Mouse (Mus musculus) thymus, postnatal 36 days (tissue): ENCODE measurements around the gene Tepp.

Experiments used
- DNase-seq, 2 experiments: peaks; one replicate each; pipeline ENCODE4 v3.0.0; 2022; ENCODE audit warnings: mixed read lengths in 2 of 2

The Tepp gene

DNA sequence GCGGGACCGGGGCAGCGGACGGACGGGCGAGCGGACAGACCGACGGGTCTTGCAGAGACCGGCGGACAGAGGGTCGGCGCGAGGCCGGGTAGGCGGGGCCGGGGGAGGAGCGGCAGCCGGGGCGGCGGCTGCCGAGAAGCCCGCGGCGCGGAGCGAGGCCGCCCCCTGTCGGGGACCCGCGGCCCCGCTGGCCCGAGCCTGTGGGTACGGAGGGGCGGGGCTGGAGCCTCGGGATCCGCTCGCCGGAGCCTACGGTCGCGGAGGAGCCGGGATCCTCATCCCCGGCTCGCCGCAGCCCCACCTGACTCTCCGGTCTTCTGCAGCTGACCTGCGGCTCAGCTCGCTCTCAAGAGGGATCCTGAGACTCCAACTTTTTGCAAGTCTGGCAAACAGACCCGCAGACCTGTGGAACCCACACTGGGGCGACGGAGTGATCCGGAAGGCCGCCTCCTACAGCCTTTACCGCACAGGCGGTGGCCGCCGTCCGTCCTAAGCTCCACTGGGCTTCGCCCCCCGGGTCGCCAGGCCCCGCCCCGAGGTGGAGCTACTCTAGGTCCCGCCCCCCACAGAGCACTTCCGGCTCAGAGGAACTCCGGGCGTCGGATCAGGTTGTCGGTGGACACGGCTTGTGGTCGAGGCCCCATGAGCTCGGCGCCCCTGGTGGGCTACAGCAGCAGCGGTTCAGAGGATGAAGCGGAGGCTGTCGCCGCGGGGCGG, 21.5 kb downstream of the Tepp start, which contains the start of the genes Zfp319 and Usb1:
Gene Zfp319 (minus strand): TSS at position 231 of the 717 bp plus-strand sequence.
Gene Usb1 (plus strand): TSS at position 565 of the 717 bp plus-strand sequence.
- peak; percentile 95 for DNase-seq

DNA sequence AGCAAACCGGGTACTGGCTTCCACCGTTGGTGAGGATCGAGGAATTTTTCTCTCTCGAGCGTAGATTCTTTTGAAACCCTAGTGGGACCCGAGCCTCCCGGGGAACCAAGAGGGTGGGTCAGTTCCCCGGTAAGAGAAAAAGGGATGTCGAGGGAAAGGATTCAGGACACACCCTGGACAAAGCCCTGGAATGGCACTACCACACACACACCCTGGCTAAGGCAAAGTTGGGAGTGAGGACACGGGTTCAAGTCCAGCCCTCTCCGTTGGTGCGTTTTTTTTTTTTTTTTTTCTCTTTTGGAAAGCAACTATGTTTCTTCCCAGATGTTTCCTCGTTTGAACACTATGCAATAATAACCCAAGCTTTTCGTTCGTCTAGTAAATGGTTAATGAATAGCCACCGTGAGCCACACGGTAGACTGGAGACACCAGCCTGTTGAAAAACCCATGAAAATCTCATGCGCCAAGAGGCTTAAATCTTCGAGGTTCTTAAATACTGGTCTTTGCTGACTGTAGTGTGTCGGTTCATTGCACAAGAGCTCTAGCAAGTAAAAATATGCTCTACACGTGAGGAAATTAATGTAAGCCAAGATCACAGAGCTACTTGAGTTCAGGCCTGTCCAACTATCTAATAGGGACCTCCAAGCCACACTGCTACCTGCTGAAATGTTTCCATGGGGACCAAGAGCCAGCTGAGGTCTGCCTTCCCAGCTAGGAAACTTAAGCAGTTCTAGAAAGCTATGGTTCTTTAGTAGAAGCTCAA, 22.3 kb downstream of the Tepp start:
- no peak for DNase-seq

DNA sequence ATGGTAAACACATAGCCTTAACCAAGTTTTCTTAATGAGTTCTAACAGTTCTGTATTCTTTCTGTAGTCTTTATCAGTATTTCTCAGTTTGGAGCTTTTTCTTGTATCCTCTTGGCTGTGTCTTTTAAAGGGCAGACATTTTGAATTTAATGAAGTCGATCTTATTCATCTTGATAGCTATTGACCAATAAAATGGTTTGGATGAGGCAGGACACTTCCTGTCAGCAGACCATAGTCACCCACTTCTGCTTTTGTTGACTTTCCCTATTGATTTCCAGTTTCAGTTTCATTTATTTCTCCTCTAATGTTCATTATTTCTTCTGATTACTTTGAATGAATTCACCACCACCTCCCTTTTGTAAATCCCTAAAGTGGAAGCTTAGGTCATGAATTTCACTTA, 25.3 kb downstream of the Tepp start:
- no peak for DNase-seq

DNA sequence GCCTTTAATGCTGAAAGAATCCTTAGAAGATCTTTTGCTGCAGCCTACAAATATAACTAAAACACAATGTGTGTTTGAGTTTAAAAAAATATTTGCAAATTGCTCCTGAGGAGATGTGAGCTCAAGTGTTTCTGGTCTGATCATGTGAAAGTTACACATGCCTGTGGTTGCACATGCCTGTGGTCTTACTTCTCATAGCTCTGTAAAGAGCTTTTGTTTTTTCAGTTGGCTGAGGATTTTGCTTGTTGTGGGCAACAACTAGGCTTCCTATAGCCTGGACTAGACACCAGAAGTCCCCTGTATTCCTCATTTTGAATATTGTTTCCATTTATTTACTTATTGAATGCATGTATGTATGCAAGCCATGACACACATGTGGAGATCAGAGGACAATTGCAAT, 26.0 kb downstream of the Tepp start:
- DNase-seq = no peak

DNA sequence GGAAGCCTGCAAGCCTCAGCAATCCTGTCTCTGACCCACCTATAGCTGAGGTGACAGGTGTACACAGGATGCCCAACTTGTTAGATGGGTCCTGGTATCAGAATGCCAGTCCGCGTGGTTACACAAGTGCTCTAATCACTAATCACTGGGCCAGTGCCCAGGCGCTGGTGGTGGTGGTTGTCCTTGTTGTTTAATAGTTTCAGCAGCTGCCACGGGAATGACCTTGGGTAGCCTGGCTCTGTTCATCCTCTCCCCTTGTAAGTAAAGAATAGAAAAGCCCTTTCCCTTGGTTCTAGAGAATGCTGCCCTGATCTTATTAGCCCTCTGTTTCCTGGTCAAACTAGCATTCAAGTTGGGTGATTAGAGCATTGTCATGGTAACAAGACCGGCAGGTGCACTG, 31.4 kb downstream of the Tepp start:
- no peak for DNase-seq

DNA sequence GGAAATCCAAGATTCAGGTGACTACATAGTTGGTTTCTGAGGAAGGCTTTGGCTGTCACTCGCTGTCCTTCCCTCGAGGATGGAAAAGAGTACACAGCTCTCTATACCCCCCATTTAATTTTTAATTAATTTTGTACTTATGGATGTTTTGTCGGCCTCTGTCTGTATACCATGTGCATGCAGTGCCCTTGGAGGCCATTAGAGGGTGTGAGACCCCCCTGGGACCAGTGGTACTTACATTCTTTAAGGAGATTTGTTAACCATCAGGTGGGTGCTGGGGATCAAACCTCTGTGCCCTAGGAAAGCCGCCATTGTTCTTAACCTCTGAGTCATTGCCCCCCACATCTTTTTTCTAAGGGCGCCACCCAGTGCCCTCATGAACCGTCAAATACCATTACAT, 34.3 kb downstream of the Tepp start:
- no peak for DNase-seq

DNA sequence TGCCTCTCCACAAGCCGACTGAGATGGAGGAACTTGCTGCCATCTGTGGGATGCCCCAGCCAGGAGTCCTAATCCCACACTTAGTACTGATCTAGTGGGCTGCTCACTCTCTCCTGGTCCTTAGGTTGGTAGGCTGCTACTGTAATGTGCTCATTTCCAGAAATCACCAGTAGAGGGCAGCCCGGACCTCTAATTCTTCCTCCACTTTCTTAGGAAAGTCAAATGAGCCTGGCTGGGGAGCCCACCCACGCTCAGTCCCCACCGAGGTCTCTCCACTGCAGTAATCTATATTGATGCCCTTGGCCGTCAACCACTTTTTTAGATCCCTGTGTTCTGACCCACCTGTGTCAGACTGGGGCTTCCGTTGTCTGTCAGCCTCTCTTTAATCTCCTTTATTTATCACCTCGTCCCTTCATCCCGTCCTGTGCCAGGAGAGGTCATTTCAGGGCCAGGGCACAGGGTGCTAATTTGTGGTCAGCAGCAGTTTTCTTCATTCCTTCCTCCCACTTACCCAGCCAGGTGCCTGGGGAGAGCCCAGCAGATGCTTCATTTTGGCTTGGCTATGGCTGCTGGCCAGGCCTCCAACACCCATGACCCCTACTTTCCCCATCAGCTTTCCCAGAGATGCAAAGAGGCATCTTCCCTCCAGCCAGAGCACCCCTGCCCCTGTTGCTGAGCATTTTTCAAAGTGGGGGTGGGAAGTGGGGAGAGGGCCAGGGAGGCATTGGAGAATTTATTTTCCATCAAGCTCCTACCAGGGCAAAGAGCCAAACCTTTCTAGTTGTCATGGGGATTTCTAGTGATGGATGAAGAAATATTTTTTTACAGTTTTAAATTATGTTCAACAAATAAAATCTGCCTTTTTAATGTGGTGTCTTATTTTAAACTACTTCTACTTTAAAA, 36.5 kb downstream of the Tepp start:
- DNase-seq = peak; percentile 55 to 66

DNA sequence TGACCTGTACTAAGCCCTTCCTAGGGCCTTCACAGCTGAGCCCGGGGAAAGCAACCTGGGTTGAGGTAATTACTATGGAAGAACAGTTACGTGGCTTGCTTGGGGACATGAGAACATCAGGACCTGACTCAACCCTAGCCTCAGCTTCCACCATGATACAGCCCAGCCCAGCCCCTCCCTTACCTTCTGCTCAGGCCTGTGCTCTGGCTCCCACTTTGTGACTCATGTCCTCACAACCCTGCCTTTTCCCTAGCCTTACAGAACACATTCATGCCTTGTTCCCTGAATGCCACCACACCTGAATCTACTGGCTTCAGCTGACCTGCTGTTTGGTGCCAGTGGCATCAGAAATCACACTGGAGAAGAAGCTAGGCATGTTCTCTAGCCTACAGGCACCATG, 38.0 kb downstream of the Tepp start:
- DNase-seq = no peak

DNA sequence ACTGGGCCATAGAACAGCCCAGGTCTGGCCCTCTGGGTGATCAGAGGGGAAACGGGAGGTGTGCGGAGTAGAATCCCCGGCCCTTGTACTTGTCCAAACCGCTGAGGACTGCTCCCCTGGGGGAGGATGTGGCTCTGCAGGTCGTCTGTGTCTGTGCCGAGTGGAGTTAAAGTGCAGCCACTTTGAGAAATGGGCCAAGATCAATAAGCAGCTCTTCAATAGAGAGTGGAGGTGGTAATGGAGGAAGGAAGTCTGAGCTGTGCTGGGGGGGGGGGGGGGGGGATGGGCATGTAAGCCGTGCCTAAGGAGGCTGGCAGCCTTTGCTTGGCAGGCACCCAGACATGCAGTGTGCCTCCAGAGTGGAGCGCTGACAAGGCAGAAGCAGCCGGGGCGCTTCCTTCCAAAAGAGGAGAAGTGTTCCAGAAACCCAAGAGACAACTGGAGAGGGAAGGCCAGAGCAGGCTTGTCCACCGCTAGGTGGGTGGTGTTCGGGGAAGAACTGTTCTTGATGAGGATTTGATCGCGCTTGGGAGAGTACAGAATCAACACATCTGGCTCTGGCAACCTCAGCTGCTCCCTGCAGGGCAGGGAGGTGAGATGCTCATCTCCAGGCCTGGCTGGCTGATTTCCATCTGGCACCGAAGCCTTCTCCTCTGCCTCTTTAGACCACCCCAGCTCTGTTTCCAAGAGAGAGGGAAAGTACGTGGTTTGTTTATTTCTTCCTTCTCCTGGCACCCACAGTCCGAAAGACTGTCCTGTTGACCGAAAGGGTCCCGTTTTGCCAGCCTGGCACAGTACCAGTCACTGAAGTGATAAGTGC, 38.7 kb downstream of the Tepp start:
- DNase-seq = no peak

DNA sequence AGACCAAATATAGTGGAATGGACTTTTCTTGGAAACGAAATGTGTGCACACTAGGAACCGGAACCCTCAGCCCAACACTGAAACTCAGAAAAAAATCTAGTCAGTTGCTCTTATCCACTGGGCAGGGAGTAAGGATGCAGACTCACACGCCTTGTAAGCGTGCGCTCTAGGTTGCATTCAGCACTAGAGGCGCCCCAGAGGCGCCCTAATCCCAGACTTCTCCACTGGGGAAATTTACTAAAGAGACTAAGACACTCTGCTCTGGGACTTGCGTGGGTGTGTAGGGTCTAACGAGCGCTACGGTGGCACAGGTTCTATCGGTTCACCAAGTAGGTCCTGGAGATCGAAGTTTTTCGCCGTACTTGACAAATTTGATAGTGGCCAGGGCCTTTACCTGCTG, 41.1 kb downstream of the Tepp start:
- DNase-seq = no peak

DNA sequence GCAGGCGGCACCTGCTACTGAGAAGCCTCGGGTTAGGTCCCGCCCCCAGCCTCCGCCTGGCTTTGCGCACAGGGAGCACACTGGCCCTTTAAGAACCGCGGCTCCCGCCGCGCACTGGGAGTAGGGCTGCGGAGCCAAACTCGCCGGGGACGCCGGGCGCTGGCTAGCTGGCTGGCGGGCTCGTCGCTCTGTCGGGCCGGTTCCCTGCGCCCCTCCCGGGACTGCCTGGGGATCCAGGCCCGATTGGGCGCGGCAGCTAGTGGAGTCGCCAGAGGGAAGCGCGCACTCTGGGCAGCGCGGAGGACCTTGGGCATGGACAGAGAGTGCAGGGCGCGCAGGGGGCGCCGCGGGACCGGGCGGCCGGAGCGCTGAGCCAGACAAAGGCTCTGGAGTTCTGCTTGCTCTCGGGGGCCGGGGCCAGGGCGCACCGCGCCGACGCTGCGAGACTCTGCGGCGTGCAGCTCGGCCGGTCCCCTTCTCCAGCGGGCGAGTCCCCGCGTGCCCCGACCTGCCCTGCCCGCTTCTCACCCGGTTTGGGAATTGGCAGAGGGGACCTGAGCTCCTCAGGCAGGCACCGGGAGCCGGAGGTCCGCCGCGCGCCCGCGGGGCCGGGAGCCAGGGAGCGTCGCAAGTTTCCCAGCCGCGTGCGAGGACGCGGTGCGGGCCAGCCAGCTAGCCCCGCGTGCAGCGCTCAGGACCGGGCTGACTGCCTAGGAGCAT, 41.9 kb downstream of the Tepp start, which contains the start of gene Mmp15:
Gene Mmp15 (plus strand): TSS at position 118 of the 720 bp plus-strand sequence.
- DNase-seq = peak in 1 of 2 experiments; percentile 48

DNA sequence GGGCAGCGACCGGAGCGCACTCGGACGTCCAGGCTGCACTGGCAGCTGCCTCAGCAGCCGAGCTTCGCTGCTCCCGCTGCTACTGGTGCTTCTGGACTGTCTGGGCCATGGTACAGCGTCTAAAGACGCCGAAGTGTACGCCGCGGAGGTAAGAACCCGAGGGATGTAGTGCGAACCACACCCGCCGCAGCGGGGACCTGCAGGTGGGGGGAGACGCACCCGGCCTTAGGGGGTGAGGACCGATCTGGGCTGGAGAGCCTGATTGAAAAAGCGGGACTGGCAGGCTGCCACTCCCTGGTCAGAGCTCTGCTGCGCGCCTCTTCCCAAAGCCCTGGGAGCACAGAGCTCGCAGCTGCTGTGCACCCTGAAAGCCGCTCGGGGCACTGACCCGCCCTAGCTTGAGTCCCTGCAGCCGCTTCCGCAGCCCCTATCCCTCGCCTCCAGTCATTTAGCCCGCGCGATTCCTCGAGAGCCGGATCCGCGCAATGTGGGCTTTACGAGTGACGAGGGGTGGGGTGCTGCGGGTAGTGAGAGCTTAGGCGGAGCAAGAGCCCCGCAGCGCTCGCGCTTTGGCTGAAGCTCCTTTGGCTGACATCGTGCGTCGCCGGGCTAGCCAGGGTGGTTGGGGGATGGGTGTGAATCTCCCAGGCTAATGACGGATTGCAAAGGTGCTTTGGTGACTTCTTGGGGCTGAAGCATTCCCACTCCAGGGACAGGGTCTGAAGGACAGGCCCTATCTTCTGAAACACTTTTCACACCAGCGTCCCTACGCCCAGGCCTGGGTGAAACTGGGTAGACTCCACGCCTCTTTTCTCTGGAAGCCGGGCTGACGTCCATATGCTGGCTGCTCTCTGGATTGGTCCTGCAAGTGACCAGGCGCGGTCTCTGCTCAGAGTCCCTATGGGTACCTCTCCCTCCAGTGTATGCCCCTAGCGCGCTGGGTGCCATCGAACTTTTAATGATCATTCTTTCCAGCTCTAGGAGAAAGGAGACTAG, 42.8 kb downstream of the Tepp start:
- no peak for DNase-seq

DNA sequence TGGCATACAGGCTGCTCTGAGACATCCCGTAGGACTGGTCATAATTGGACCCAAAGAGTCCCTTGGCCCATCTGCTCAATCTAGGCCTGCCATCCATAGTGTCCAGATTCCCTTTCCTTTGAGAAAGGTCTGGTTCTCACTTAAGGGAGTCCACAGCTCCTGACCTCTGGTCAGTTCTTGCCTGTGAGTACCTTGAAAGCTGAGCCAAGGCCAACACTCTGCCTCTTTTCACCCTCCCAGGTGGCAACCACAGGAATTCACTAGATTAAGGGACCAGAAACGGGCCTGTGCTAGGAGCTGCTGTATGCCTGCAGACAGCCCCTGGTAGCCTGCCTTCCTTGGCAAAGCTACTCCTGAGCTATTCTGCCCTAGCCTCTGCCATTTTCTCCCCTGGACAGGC, 44.2 kb downstream of the Tepp start:
- DNase-seq = no peak

DNA sequence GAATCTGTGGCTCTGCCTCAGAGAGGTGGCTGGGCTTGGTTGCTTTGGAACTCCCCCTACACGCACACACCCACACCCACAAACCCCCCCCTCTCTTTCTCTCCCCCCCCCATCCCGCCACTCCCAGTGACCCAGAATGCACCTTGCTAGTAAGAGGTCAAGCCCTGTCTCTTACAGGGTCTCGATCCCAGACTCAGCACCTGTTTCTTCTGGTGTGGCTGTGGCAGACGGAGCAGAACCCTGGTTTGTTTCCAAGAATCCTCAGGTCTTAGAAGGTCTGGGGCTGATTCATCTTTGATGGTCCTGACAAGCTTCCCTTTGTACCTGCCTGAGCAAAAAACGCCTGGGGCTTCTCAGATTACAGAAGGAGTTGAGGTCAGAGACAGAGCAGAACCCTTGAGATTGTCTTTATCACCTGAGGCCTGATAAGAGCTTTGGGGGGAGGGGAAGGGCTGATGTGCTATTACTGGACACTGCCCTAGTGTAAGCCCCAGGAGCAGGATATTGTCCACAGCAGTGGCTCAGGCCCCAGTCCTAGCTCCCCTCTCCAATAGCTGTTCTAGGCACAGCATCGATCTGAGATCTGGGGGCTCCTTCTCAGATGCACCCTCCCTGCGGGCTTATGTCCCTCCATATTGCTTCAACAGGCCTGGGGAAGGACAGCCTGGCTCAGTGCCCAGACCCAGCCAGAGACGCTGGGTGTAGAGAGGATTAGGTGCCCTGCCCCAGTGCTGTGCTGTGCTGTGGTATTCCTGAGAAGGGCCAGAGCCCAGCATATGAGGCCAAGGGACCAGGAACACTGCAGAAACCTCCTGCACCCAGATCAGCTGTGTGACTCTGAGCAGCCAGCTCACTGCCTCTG, 48.4 kb downstream of the Tepp start:
- no peak for DNase-seq

DNA sequence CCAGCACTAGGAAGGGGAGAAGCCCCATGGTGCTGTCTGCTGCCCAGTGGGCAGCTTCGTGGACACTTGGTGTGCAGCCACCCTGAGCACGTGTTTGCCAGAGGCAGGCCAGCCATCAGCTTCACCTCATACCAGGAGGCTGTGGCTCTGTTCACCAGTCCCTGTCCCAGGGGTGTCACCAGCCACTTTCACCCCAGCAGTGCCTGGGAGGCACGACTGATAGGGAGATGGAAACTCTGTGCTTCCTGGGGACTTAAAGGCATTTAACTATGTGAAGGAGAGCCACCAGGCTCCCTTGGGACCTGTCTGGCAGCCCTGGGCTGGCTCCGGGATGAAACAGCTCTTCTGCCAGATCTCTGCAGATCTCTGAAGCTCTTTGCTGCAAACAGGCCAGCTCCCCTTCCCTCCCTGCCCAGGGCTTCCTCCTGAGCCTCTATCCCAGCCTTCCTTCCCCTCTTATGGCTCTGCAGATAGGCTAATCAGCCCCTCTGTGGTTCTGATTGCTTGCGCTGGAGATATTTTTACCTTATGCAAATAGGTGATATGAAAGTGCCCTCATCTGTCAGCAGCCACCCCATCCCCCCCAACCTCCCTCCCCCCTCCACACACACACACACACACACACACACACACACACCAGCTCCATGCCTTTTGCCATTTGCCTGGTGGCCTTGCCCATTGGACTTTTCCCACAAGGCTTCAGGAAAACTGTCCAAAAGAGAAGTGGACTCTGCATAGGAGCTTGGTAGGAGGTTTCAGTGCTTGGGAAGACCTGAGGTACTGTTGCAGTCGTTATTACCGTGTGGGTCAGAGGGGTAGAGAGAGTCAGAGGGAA, 50.0 kb downstream of the Tepp start:
- DNase-seq = no peak

DNA sequence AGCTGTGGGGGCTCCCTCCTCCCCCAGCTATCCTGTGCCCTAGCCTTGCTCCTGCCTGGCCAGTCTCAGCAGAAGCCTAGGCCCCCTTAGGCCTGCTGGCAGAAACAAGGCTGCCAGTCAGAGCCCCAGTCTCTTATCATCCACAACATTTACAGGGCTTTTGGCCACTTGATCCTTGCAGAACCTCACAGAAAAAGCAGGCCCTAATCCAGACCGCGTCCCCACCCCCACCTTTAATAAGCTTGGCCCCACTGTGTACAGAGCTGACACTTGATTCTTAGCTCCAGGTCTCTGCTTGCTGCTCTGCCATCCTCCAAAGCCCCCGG, 50.6 kb downstream of the Tepp start:
- no peak for DNase-seq

DNA sequence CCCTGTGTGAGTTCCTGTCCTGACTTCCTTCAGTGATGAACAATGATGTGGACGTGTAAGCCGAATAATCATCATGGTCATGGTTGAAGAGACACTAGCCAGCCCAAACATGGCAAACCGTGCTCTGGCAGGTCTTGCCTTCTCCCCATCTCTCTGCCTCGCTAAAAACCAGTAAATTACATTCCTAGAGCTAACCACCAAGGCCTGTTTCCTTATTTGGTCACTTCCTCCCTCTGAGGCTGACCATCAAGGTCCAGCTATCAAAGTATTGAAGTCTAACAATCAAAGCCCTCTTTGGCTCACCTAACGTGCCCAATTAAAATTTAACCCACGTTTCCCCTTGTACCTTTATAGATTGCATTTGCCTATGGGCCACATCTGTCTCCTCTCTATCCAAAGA, 51.9 kb downstream of the Tepp start:
- DNase-seq = no peak

DNA sequence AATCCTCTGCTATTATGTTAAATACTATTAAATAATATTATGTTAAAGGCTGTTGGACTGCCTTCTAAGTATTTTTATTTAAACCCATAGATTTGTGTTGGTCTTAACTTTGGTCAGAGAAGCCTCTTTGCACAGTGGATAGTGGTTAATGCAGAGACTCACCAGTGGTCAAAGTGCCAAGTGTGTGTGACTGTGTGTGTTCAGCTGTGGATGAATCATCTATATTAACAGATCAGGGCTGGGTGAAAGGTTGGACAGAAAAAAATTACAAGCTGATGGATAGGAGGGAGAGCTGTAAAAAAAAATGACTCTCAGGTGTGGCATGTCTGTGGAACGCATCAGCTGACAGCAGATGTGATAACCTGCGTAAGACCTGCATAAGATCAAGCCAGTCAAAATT, 53.5 kb downstream of the Tepp start:
- DNase-seq = no peak
